Mouse (Mus musculus): Measurements from ENCODE around the gene Olfr223. TPM values are rescaled to one million over a fixed set of nuclear protein-coding genes. Genes with fewer than 3 reads are reported as not detected.
"Not testable (repeated sequence)": the region's sequence is repeated elsewhere in the genome, so short reads cannot be mapped to it uniquely, and the experiment has no call there.

Gene Olfr223
- polyA plus RNA-seq, 1 experiment from 2014 or later, result not detected

DNA sequence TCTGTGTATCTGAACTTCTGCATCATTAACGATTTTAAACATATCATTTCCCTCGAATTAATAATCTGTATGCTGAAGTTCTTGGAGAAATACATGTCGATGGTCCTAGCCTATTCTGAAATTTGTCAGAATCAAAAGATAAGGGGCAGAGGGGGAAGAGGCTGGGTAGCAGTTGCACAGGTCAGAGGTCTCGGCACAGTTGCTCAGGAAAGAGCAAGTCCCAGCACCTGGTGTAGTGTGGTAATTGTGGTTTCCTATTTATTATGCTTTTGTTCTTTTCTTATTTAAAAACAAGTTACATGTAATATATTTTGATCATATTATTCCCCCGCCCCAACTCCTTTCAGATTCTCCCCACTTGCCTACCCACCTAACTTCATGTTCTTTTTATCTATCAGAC lies 35.1 kb upstream of the Olfr223 start:
- Histone ChIP-seq H3K27me3 (no peaks in the 10 kb centered on the region), H3K4me3 (replicated peaks) (no peak overlapping the region), H3K9me3 (no peaks in the 10 kb centered on the region), H3K9ac (replicated peaks) (no peak overlapping the region), H3K4me2 (replicated peaks) (no peak overlapping the region), H3K36me3 (no peaks in the 10 kb centered on the region), H3K4me1 (replicated peaks) (no peaks in the 10 kb centered on the region), H3K27ac (no peak overlapping the region)
- no peak for ATAC-seq
- 83% methylated on average over 5 of the region's 5 CpGs for WGBS

DNA sequence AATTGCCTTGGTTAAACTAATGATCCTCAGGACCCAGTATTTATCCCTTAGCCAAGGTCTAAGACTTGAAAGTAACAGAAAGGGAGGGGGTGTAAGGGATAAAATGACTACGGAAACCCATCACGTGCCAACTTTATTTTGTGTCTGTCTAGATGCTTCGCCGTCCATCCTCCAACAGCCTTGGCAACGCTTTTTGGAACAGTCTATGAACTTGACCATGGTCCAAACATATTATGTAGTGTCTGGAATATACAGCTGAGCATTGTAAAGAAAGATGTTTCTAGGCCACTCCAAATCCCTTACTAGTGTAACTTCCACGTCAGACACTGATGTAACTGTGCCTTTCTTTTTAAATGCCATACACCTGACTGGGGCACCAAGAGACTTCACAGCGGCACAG lies 33.1 kb upstream of the Olfr223 start:
- Histone ChIP-seq H3K9me3 (no peaks in the 10 kb centered on the region), H3K4me1 (replicated peaks) (no peaks in the 10 kb centered on the region), H3K4me3 (replicated peaks) (no peak overlapping the region), H3K36me3 (no peaks in the 10 kb centered on the region), H3K27me3 (no peaks in the 10 kb centered on the region), H3K27ac (no peak overlapping the region), H3K9ac (replicated peaks) (no peak overlapping the region), H3K4me2 (replicated peaks) (no peak overlapping the region)
- WGBS, result 89% methylated on average over 7 of the region's 7 CpGs
- no peak for ATAC-seq

DNA sequence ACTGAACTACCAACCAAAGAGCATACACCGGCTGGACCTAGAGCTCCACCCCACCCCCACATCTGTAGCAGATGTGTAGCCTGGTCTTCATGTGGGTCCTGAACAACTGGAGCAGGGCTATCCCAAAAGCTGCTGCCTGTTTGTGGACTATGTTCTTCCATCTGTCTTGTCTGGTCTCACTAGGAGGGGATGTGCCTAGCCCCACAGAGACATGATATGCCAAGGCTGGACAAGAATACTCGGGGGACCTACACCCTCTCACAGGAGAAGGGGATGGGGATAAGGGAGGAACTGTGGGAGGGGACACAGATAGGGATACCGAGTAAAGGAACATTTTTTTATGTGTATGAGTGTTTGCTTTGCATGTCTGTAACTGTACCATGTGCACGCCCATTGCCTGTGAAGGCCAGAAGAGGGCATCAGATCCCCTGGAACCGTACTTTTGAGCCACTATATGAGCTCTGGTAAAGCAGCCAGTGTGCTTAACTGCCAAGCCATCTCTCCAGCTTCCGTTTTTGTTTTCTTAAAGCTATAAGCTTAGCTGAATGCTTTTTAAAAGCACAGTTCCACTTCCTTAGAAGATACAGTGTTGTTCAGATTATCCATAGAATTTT lies 31.0 kb upstream of the Olfr223 start:
- H3K4me2 ChIP-seq (replicated peaks), result no peak overlapping the region
- WGBS, result 40% methylated on average over 6 of the region's 6 CpGs
- H3K27me3 ChIP-seq, result no peaks in the 10 kb centered on the region
- H3K27ac ChIP-seq, result no peak overlapping the region
- H3K4me1 ChIP-seq (replicated peaks), result no peaks in the 10 kb centered on the region
- ATAC-seq, result no peak; the same call in 1 of the 2 replicates
- no peaks in the 10 kb centered on the region for H3K9me3 ChIP-seq
- H3K4me3 ChIP-seq (replicated peaks), result no peak overlapping the region
- H3K9ac ChIP-seq (replicated peaks), result no peak overlapping the region
- no peaks in the 10 kb centered on the region for H3K36me3 ChIP-seq

DNA sequence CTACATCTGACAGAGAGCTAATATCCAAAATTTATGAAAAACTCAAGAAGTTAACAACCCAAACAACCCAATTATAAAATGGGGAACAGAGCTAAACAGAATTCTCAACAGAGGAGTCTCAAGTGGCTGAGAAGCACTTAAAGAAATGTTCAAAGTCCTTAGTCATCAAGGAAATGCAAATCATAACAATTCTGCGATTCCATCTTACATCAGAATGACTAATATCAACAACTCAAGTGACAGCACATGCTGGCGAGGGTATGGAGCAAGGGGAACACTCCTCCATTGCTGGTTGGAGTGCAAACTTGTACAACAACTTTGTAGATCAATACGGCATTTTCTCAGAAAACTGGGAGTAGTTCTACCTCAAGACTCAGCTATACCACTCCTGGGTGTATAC lies 29.1 kb upstream of the Olfr223 start:
- 75% methylated on average over 3 of the region's 3 CpGs for WGBS
- Histone ChIP-seq H3K36me3 (no peaks in the 10 kb centered on the region), H3K4me1 (replicated peaks) (no peaks in the 10 kb centered on the region), H3K9ac (replicated peaks) (no peak overlapping the region), H3K9me3 (no peaks in the 10 kb centered on the region), H3K4me3 (replicated peaks) (no peak overlapping the region), H3K27me3 (no peaks in the 10 kb centered on the region), H3K4me2 (replicated peaks) (no peak overlapping the region), H3K27ac (no peak overlapping the region)
- no peak for ATAC-seq

DNA sequence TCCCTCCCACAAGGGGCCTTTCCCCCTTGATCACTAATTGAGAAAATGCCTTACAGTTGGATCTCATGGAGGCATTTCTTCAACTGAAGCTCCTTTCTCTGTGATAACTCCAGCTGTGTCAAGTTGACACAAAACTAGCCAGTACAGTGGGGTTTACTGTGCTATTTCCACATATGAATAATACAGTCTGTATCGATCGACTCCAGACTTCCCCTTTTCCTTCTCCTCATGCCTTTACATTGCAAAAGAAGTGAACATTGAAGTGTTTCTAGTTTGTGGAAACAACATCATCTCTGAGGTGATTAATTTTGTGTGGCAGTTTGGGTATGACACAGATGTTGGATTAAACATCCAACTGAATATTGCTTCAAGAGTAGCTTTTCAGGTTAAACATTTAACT lies 23.9 kb upstream of the Olfr223 start:
- not testable (repeated sequence) for H3K9ac ChIP-seq (replicated peaks); H3K36me3 ChIP-seq; H3K27me3 ChIP-seq; H3K4me2 ChIP-seq (replicated peaks); ATAC-seq; H3K4me1 ChIP-seq (replicated peaks); H3K9me3 ChIP-seq; H3K4me3 ChIP-seq (replicated peaks); H3K27ac ChIP-seq
- 98% methylated on average over 2 of the region's 2 CpGs for WGBS

DNA sequence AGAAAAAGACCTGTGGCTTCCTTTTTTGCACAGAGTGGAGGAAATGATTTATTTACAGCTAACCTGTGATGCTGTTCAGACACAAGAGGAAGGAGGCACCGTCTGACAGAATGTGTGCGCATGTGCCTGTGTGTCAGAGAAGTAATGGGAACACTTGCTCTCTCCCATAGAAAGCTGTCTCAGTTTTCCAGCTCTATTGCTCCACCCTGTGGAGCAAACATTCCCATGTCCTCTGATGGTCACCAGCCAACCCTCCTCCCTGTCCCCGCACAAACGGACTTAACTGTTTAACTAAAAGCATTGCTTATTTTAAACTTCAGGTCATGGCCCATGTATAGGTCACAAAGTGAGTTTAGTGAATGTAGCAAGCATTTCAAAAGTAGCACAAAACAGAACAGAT lies 21.0 kb upstream of the Olfr223 start:
- Histone ChIP-seq H3K27ac (no peak overlapping the region), H3K4me2 (replicated peaks) (no peak overlapping the region), H3K9ac (replicated peaks) (no peak overlapping the region), H3K9me3 (no peaks in the 10 kb centered on the region), H3K4me1 (replicated peaks) (no peaks in the 10 kb centered on the region), H3K36me3 (no peaks in the 10 kb centered on the region), H3K4me3 (replicated peaks) (no peak overlapping the region), H3K27me3 (no peaks in the 10 kb centered on the region)
- 60% methylated on average over 4 of the region's 4 CpGs for WGBS
- no peak for ATAC-seq

DNA sequence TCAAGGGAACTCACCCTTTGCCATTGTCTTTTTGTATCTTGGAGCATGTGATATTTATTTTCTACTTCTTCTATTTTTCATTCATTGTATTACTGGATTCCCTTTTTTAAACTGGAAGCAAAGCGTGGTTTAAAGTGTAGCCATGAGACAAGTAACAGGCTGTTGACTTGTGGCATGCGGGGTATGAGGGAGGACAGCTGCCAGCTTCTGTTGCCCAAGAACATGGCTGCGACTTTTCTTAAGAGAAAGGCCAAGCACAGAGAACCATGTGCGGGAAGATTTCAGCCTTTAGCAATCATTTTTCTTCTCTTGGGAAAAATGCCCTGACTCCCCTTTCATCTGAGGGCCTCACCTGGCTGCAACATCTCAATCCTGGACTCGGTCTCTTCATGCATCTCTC lies 18.6 kb upstream of the Olfr223 start:
- Histone ChIP-seq H3K9me3 (no peaks in the 10 kb centered on the region), H3K27me3 (no peaks in the 10 kb centered on the region), H3K9ac (replicated peaks) (no peak overlapping the region), H3K4me3 (replicated peaks) (no peak overlapping the region), H3K4me1 (replicated peaks) (no peaks in the 10 kb centered on the region), H3K27ac (no peak overlapping the region), H3K4me2 (replicated peaks) (no peak overlapping the region), H3K36me3 (no peaks in the 10 kb centered on the region)
- 95% methylated on average over 5 of the region's 5 CpGs for WGBS
- no peak for ATAC-seq

DNA sequence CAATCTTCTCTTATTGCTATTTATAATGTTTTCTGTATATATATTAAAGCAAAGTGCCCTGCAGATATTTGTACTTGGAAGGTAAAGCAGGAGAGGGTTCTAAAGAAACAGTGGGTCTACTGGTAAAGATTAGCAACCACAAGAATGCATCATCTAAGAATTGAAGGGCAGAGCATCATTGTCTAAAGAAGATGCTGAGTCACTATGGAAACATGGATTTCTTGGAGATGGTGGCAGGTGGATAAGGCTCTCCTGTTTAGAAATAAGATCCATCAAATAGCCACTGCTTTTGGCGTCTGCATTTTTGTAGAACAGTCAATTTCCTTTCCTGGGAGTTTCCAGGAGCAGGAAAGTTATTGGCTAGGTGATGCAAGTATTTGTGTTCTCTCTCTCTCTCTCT lies 9.2 kb upstream of the Olfr223 start:
- 79% methylated on average over 1 of the region's 1 CpGs for whole genome bisulfite sequencing
- Histone ChIP-seq H3K27me3 (no peaks in the 10 kb centered on the region), H3K36me3 (no peaks in the 10 kb centered on the region), H3K9me3 (no peaks in the 10 kb centered on the region), H3K9ac (replicated peaks) (no peak overlapping the region), H3K27ac (no peak overlapping the region), H3K4me1 (replicated peaks) (no peaks in the 10 kb centered on the region), H3K4me3 (replicated peaks) (no peak overlapping the region), H3K4me2 (replicated peaks) (no peak overlapping the region)
- no peak for ATAC-seq

DNA sequence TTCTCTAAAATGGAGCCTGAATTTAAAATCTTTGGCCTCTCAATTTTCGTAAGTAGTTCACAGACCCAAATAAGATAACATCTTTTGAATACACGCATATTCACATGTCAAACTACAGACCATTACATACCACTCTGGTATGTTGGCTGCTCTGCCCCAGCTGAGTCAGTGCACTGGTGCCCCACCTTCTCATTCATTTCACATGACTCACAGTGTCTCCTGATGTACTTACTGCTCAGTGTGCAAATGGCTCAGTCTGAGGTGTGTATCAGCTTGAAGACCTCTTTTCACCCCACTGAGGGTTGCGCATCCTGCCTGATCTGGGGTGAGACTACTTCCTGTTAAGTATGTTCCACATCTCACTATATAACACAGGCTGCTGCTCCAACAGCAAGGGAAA lies 7.8 kb upstream of the Olfr223 start:
- H3K36me3 ChIP-seq, result no peaks in the 10 kb centered on the region
- no peak overlapping the region for H3K4me3 ChIP-seq (replicated peaks)
- no peaks in the 10 kb centered on the region for H3K27me3 ChIP-seq
- H3K4me2 ChIP-seq (replicated peaks), result no peak overlapping the region
- H3K9ac ChIP-seq (replicated peaks), result no peak overlapping the region
- no peaks in the 10 kb centered on the region for H3K4me1 ChIP-seq (replicated peaks)
- 96% methylated on average over 3 of the region's 3 CpGs for WGBS
- no peak for ATAC-seq
- H3K27ac ChIP-seq, result no peak overlapping the region
- H3K9me3 ChIP-seq, result no peaks in the 10 kb centered on the region

DNA sequence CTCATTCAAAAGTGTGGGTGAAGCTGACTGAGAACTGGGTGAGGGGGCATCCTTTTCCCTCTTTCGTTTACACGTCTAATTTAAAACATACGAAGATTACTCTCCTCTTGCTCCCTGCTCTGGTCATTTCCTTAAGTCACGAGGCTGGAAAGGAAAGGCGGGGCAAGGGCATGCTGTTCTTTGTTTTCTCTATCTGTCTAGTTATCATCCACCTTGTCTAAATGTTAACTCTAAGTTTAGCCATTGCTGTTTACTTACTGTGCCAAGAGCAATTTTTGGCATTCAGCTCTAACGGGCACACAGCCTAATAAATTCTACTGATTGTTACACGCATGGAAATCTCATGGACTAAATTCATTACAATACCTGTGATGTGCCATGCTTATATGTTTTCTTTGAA lies 6.1 kb upstream of the Olfr223 start:
- H3K9me3 ChIP-seq, result no peaks in the 10 kb centered on the region
- H3K4me3 ChIP-seq (replicated peaks), result no peak overlapping the region
- no peaks in the 10 kb centered on the region for H3K36me3 ChIP-seq
- H3K9ac ChIP-seq (replicated peaks), result no peak overlapping the region
- no peaks in the 10 kb centered on the region for H3K27me3 ChIP-seq
- H3K27ac ChIP-seq, result no peak overlapping the region
- H3K4me1 ChIP-seq (replicated peaks), result no peaks in the 10 kb centered on the region
- WGBS, result 84% methylated on average over 7 of the region's 7 CpGs
- H3K4me2 ChIP-seq (replicated peaks), result no peak overlapping the region
- no peak for ATAC-seq

DNA sequence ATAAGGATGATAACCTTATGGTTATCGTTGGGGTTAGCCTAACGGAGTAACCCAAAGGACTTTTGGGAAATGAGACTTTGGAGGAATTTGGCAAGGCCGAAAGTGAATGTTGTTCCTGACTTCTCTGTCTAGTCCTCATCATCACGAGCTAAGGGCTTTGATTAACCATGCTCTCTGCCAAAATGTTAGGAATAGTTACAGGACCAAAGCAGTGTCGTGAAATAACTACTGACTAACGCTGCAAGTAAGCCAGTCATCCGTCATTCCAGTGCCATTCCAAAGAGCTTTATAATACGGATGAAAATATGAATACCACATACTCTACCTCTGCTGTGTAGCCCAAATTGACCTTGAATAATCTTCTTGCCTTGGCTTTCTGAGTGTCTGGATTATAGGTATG lies 3.9 kb upstream of the Olfr223 start:
- H3K27ac ChIP-seq, result no peak overlapping the region

DNA sequence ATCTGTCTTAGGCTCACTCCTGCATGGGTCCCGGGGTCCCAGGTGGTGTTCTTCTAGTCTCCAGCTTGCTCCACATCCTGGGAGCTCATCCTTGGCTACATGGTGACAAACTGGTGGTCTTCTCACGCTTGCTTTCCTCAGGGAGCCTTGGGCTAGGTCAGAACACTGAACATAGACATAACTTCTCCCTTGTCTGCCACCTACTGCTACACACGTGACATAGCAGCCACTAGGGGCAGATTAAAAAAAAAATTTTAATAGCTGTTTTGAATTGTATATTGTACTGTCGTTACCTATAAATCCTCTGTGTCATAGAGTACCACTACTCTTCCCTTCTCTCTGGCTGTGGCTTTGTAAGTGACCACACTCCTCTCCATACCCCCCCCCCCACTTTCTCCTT lies 3.0 kb upstream of the Olfr223 start:
- ATAC-seq, result no peak
- Histone ChIP-seq H3K4me2 (replicated peaks) (no peak overlapping the region), H3K4me3 (replicated peaks) (no peak overlapping the region), H3K9ac (replicated peaks) (no peak overlapping the region), H3K27ac (no peak overlapping the region), H3K9me3 (no peaks in the 10 kb centered on the region), H3K4me1 (replicated peaks) (no peaks in the 10 kb centered on the region), H3K36me3 (no peaks in the 10 kb centered on the region), H3K27me3 (no peaks in the 10 kb centered on the region)
- WGBS, result 51% methylated on average over 4 of the region's 4 CpGs

More for the DNA sequence above, 3.9 kb upstream of the Olfr223 start:
- Histone ChIP-seq H3K4me1 (replicated peaks) (no peaks in the 10 kb centered on the region), H3K4me3 (replicated peaks) (no peak overlapping the region), H3K4me2 (replicated peaks) (no peak overlapping the region), H3K9me3 (no peaks in the 10 kb centered on the region), H3K9ac (replicated peaks) (no peak overlapping the region), H3K36me3 (no peaks in the 10 kb centered on the region), H3K27me3 (no peaks in the 10 kb centered on the region)
- 92% methylated on average over 8 of the region's 8 CpGs for WGBS
- no peak for ATAC-seq

DNA sequence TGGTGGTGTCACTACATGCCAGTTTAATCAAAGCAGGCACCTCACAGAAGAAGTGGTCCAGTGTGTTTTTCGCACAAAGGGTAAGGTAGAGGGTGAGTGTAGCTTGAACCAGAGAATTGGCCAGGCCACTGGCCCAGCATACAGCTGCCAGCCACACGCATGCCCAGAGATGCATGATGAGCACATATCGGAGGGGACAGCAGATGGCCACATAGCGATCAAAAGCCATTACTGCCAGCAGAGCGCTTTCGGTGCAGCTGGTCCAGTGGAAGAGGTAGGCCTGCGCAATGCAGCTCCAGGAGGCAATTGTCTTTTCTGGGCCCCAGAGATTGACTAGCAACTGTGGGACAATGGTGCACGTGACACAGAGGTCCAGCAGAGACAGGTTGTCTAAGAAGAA lies 3.6 kb downstream of the Olfr223 start:
- 88% methylated on average over 8 of the region's 8 CpGs for WGBS

More for the DNA sequence above, 3.6 kb downstream of the Olfr223 start:
- H3K4me1 ChIP-seq (replicated peaks), result no peaks in the 10 kb centered on the region
- no peak overlapping the region for H3K4me2 ChIP-seq (replicated peaks)
- no peaks in the 10 kb centered on the region for H3K27me3 ChIP-seq
- no peak overlapping the region for H3K4me3 ChIP-seq (replicated peaks)
- no peak for ATAC-seq
- no peaks in the 10 kb centered on the region for H3K9me3 ChIP-seq
- H3K27ac ChIP-seq, result no peak overlapping the region
- H3K36me3 ChIP-seq, result no peaks in the 10 kb centered on the region
- no peak overlapping the region for H3K9ac ChIP-seq (replicated peaks)
